Mouse (Mus musculus) heart, embryonic 16.5 days (tissue): ENCODE measurements around the gene Efs. TPM values are rescaled to one million over a fixed set of nuclear protein-coding genes. Genes with fewer than 3 reads are reported as not detected.
"Not testable (repeated sequence)": the region's sequence is repeated elsewhere in the genome, so short reads cannot be mapped to it uniquely, and the experiment has no call there.

ENCODE experiments used
- ATAC-seq: fragments of 200-750 bp; cut with Nextera tagmentation; replicated peaks from 2 replicates; pipeline ENCODE4 v1.8.0; 2017; ENCODE audit warnings: moderate number of reproducible peaks; ENCODE audit not compliant: insufficient read depth, low FRiP score; ENCODE audit errors: extremely low read depth
- H3K27ac ChIP-seq: fragments of 300-500 bp; sonication (generic); 2 replicates; pipeline ENCODE4 v1.5.1; 2014; ENCODE audit warnings: mild to moderate bottlenecking, low read length, control low read depth, moderate library complexity
- H3K27me3 ChIP-seq: fragments of 300-500 bp; sonication (generic); 2 replicates; pipeline ENCODE4 v1.6.1; 2014; ENCODE audit warnings: low read length, mixed read lengths; ENCODE audit not compliant: control insufficient read depth, insufficient read depth
- H3K36me3 ChIP-seq: fragments of 300-500 bp; sonication (generic); 2 replicates; pipeline ENCODE4 v1.6.1; 2014; ENCODE audit not compliant: control insufficient read depth, insufficient read depth
- H3K4me1 ChIP-seq: fragments of 300-500 bp; sonication (generic); 2 replicates; pipeline ENCODE4 v1.6.1; 2014; ENCODE audit warnings: low read length, mixed read lengths; ENCODE audit not compliant: control insufficient read depth, insufficient read depth
- H3K4me2 ChIP-seq: fragments of 300-500 bp; sonication (generic); 2 replicates; pipeline ENCODE4 v1.6.1; 2014; ENCODE audit warnings: low read depth, mild to moderate bottlenecking, control low read depth, low read length
- H3K4me3 ChIP-seq: fragments of 300-500 bp; sonication (generic); 2 replicates; pipeline ENCODE4 v1.5.1; 2014; ENCODE audit warnings: mild to moderate bottlenecking, control low read depth, low read length
- H3K9ac ChIP-seq: fragments of 300-500 bp; sonication (generic); 2 replicates; pipeline ENCODE4 v1.6.1; 2014; ENCODE audit warnings: low read length, control low read depth
- H3K9me3 ChIP-seq: fragments of 300-500 bp; sonication (generic); replicated peaks from 2 replicates; pipeline ENCODE4 v1.6.1; 2016; ENCODE audit warnings: low read length; ENCODE audit not compliant: control insufficient read depth
- WGBS: fragments of 180-500 bp; shearing (Covaris S2); extraction: QIAGEN DNeasy Blood & Tissue Kit; methylation state at CpG from one replicate; pipeline ENCODE4 v1.1.7; 2014; 5-methylcytosine and 5-hydroxymethylcytosine counted together
- polyA plus RNA-seq: library from polyadenylated mRNA; unstranded; fragments of >200 nt; fragmentation: Nextera tagmentation; extraction: Ambion mirVana; gene quantifications from 2 replicates; pipeline ENCODE4 v1.2.1, GENCODE M21; 2015

Efs gene
- polyA plus RNA-seq, 1 experiment from 2014 or later: 13.4 TPM

DNA sequence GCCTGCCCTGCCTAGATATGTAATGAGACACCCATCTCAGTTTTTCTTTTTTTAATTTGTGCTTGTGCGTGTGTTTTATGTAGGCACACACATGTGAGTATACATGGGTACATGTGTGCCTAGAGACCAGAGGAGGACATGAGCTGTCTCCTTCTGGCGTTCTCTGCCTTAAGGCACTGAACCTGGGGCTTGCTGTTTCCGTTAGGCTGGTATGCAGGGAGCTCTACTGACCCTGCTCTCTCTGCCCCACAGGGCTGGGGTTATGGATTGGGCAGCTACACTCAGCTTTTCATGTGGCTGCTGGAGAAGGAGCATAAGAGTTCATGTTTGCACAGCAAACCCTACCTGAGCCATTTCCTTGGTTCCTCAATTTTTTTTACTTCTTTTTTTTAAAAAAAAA lies 28.5 kb upstream of the Efs start:
- Histone ChIP-seq H3K27ac (no peak overlapping the region), H3K36me3 (peaks cover 31% of the 10 kb centered on the region), H3K4me1 (peaks cover 5% of the 10 kb centered on the region), H3K27me3 (no peaks in the 10 kb centered on the region; the same call in 1 of the 2 replicates), H3K4me3 (no peak overlapping the region), H3K9ac (no peak overlapping the region), H3K9me3 (no peaks in the 10 kb centered on the region), H3K4me2 (no peak overlapping the region)
- 72% methylated on average over 3 of the region's 3 CpGs for WGBS
- no peak for ATAC-seq

GRCm38 (mm10) chr14:54953664-54954206 lies 27.8 kb upstream of the Efs start:
- no peak overlapping the region for H3K27ac ChIP-seq
- H3K4me1 ChIP-seq: peaks cover 5% of the 10 kb centered on the region
- H3K27me3 ChIP-seq: no peaks in the 10 kb centered on the region; the same call in 1 of the 2 replicates
- no peak overlapping the region for H3K4me3 ChIP-seq
- no peak overlapping the region for H3K9ac ChIP-seq
- H3K4me2 ChIP-seq: no peak overlapping the region
- 74% methylated on average over 8 of the region's 8 CpGs for WGBS
- H3K9me3 ChIP-seq: no peaks in the 10 kb centered on the region
- no peak for ATAC-seq
- peaks cover 33% of the 10 kb centered on the region for H3K36me3 ChIP-seq

DNA sequence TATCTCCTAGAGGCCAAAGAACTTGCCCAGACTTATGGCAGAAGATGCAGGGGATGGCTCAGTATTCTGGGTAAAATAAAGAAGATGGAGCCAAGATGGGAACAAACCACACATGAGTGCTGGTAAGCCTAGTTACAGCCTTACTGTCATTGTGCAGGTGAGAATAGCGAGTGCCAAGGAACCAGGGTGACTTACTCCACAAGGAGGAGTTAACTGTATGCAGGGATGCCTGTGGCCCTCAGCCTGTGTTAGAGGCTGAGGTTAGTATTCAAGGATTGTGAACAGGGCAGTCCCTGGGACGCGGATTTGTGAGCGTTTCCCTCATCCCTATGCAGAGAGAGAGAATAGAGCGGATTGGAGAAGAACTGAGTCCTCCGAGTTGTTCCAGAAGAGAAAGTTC lies 25.7 kb upstream of the Efs start:
- WGBS: 81% methylated on average over 6 of the region's 6 CpGs
- Histone ChIP-seq H3K9ac (no peak overlapping the region), H3K36me3 (peaks cover 35% of the 10 kb centered on the region), H3K27ac (no peak overlapping the region), H3K4me2 (no peak overlapping the region), H3K4me1 (peaks cover 9% of the 10 kb centered on the region), H3K4me3 (no peak overlapping the region), H3K9me3 (no peaks in the 10 kb centered on the region), H3K27me3 (no peaks in the 10 kb centered on the region; the same call in 1 of the 2 replicates)
- ATAC-seq: no peak

- H3K27ac ChIP-seq: no peak overlapping the region
- H3K36me3 ChIP-seq: peaks cover 36% of the 10 kb centered on the region
- H3K4me3 ChIP-seq: no peak overlapping the region
- 54% methylated on average over 12 of the region's 12 CpGs for WGBS
- H3K9me3 ChIP-seq: no peaks in the 10 kb centered on the region
- H3K9ac ChIP-seq: no peak overlapping the region
- peaks cover 4% of the 10 kb centered on the region; the same call in 1 of the 2 replicates for H3K4me1 ChIP-seq
- H3K4me2 ChIP-seq: no peak overlapping the region
- no peak for ATAC-seq
- no peaks in the 10 kb centered on the region; the same call in 1 of the 2 replicates for H3K27me3 ChIP-seq
Observed at GRCm38 (mm10) chr14:54950493-54950892, 24.6 kb upstream of the Efs start.

DNA sequence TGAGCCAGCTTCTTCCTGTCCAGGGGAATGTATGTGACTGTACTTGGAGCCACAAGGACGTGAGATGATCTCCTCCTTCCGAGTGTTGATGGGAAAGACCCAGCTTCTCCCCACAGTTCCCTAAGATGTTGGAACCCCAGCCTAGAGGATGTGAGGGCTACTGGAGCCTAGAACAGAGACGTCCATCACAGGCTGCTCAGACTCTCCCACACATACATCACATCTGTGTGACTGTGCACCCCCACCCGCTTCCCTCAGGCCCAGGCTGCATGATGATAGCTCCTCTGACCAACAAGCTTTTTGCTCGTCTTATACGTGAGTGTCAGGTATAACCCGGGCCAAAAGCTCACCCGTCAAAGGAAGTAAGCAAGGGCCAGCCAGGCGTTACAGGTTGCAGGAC lies 22.9 kb upstream of the Efs start:
- Histone ChIP-seq H3K27ac (no peak overlapping the region; the same call in 1 of the 2 replicates), H3K9ac (no peak overlapping the region), H3K4me3 (no peak overlapping the region), H3K27me3 (no peaks in the 10 kb centered on the region; the same call in 1 of the 2 replicates), H3K4me2 (no peak overlapping the region), H3K9me3 (no peaks in the 10 kb centered on the region), H3K4me1 (peaks cover 4% of the 10 kb centered on the region; the same call in 1 of the 2 replicates), H3K36me3 (peaks cover 37% of the 10 kb centered on the region)
- 62% methylated on average over 9 of the region's 9 CpGs for WGBS
- ATAC-seq: no peak

DNA sequence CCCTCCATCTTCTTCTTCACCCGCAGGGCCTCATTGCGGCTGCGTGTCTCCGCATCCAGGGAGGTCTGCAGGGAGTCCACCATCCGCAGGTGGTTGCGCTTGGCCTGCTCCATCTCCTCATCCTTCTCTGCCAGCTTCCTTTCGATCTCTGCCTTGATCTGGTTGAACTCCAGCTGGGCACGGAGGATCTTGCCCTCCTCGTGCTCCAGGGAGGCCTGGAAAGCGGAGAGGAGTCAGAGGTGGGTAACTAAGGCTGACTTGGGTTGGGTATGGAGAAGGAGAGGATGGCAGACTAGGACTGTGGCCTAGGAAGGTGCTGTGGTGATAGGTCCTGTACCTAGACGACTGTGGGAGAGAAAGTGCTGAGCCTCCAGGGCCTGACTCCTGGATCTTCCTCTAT lies 21.1 kb upstream of the Efs start:
- ATAC-seq, H3K27ac ChIP-seq, H3K9ac ChIP-seq, H3K4me1 ChIP-seq, H3K9me3 ChIP-seq, H3K4me2 ChIP-seq, H3K4me3 ChIP-seq, H3K27me3 ChIP-seq: not testable (repeated sequence)
- 82% methylated on average over 8 of the region's 11 CpGs for WGBS
- H3K36me3 ChIP-seq: peaks cover 34% of the 10 kb centered on the region

DNA sequence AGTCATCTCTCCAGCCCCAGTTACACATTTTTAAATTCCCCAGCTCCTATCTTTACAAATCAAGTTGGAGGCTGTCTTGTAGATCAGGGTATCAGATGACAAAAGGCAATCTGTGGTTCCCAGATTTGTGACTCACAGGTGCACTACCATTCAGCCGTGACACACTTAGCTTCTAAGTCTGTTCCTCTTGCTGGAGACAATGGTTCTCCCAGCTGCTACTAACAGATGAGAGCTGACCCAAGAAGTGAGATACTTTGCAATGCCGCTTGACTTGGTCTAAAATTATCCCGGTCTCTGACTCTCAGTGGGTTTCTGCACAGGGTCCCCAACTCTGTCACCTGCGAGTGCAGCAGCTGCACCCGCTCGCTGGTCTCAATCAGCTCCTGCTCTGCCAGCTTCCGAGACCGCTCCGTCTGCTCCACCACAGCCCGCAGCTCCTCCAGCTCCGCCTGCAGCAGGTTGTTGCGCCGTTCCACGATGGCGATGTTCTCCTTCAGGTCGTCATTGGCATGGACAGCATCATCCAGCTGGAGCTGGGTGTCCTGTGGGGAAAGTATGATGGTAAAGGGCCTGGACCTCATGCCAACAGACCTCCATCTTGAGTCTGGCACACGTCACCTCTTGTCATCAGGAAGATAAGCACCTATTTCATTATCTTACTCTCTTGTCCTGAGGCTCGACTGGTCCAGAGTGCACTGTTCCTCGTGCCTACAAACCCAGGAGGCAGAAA lies 20.2 kb upstream of the Efs start:
- Histone ChIP-seq H3K4me2 (no peak overlapping the region), H3K36me3 (peaks cover 36% of the 10 kb centered on the region), H3K4me1 (peaks cover 4% of the 10 kb centered on the region; the same call in 1 of the 2 replicates), H3K9me3 (no peaks in the 10 kb centered on the region), H3K9ac (no peak overlapping the region), H3K4me3 (no peak overlapping the region), H3K27ac (no peak overlapping the region), H3K27me3 (no peaks in the 10 kb centered on the region; the same call in 1 of the 2 replicates)
- WGBS: 46% methylated on average over 19 of the region's 19 CpGs
- no peak for ATAC-seq

- H3K9ac ChIP-seq: no peak overlapping the region
- no peaks in the 10 kb centered on the region for H3K9me3 ChIP-seq
- peaks cover 36% of the 10 kb centered on the region for H3K36me3 ChIP-seq
- 58% methylated on average over 2 of the region's 2 CpGs for WGBS
- H3K27me3 ChIP-seq: no peaks in the 10 kb centered on the region; the same call in 1 of the 2 replicates
- H3K4me1 ChIP-seq: peaks cover 4% of the 10 kb centered on the region; the same call in 1 of the 2 replicates
- H3K27ac ChIP-seq: no peak overlapping the region
- no peak overlapping the region for H3K4me2 ChIP-seq
- no peak for ATAC-seq
- no peak overlapping the region for H3K4me3 ChIP-seq
Observed at GRCm38 (mm10) chr14:54944939-54945338, 19.0 kb upstream of the Efs start.

- no peak overlapping the region for H3K4me2 ChIP-seq
- H3K27me3 ChIP-seq: no peaks in the 10 kb centered on the region
- no peak overlapping the region for H3K9ac ChIP-seq
- WGBS: 89% methylated on average over 7 of the region's 7 CpGs
- H3K36me3 ChIP-seq: peaks cover 34% of the 10 kb centered on the region
- H3K9me3 ChIP-seq: no peaks in the 10 kb centered on the region
- no peak overlapping the region for H3K4me3 ChIP-seq
- H3K27ac ChIP-seq: no peak overlapping the region
- no peak for ATAC-seq
- H3K4me1 ChIP-seq: peaks cover 4% of the 10 kb centered on the region; the same call in 1 of the 2 replicates
Observed at GRCm38 (mm10) chr14:54943971-54944370, 18.0 kb upstream of the Efs start.
